Mouse (Mus musculus) heart, postnatal 0 days (tissue): Measurements from ENCODE around the gene Pkp4. TPM values are rescaled to one million over a fixed set of nuclear protein-coding genes. Genes with fewer than 3 reads are reported as not detected.

Source experiments
- ATAC-seq: fragments of 200-750 bp; cut with Nextera tagmentation; 2 replicates; pipeline ENCODE4 v1.8.0; 2017; ENCODE audit warnings: low read depth, moderate number of reproducible peaks, moderate library complexity; ENCODE audit not compliant: insufficient read depth
- DNase-seq: peaks from one replicate; pipeline ENCODE4 v3.0.0-alpha.2; 2016; ENCODE audit warnings: low spot score
- H3K27ac ChIP-seq: fragments of 300-500 bp; sonication (generic); 2 replicates; pipeline ENCODE4 v1.5.1; 2014; ENCODE audit warnings: low read depth, mild to moderate bottlenecking
- H3K27me3 ChIP-seq: fragments of 300-500 bp; sonication (generic); 2 replicates; pipeline ENCODE4 v1.6.1; 2014; ENCODE audit warnings: low read length, mixed read lengths; ENCODE audit not compliant: control insufficient read depth, insufficient read depth
- H3K36me3 ChIP-seq: fragments of 300-500 bp; sonication (generic); replicated peaks from 2 replicates; pipeline ENCODE4 v1.6.1; 2014; ENCODE audit warnings: low read length, mixed read lengths; ENCODE audit not compliant: control insufficient read depth, insufficient read depth
- H3K4me1 ChIP-seq: fragments of 300-500 bp; sonication (generic); 2 replicates; pipeline ENCODE4 v1.6.1; 2014; ENCODE audit warnings: antibody characterized with exemption; ENCODE audit not compliant: control insufficient read depth, insufficient read depth
- H3K4me2 ChIP-seq: fragments of 300-500 bp; sonication (generic); 2 replicates; pipeline ENCODE4 v1.6.1; 2014; ENCODE audit warnings: low read depth, mild to moderate bottlenecking, low read length, moderate library complexity
- H3K4me3 ChIP-seq: fragments of 300-500 bp; sonication (generic); 2 replicates; pipeline ENCODE4 v1.5.1; 2014; ENCODE audit warnings: low read depth, low read length
- H3K9ac ChIP-seq: fragments of 300-500 bp; sonication (generic); replicated peaks from 2 replicates; pipeline ENCODE4 v1.6.1; 2014; ENCODE audit warnings: low read depth, low read length, mixed read lengths
- H3K9me3 ChIP-seq: fragments of 300-500 bp; sonication (generic); replicated peaks from 2 replicates; pipeline ENCODE4 v1.6.1; 2016; ENCODE audit warnings: low read length; ENCODE audit not compliant: control insufficient read depth
- CTCF ChIP-seq: IDR thresholded peaks from 2 replicates; pipeline ENCODE4 v1.5.1; 2016; ENCODE audit warnings: antibody characterized with exemption, control low read depth, low read depth
- EP300 ChIP-seq: IDR thresholded peaks from 2 replicates; pipeline ENCODE4 v1.6.1; 2016; ENCODE audit warnings: antibody characterized with exemption, low read depth
- WGBS: fragments of 180-500 bp; shearing (Covaris S2); extraction: QIAGEN DNeasy Blood & Tissue Kit; methylation state at CpG from one replicate; pipeline ENCODE4 v1.1.7; 2014; 5-methylcytosine and 5-hydroxymethylcytosine counted together
- polyA plus RNA-seq: library from polyadenylated mRNA; unstranded; fragments of >200 nt; fragmentation: Nextera tagmentation; extraction: Ambion mirVana; gene quantifications from 2 replicates; pipeline ENCODE4 v1.2.1, GENCODE M21; 2015
- total RNA-seq: library from RNA; depleted of rRNA; stranded (reverse); fragments of >200 nt; gene quantifications from 2 replicates; pipeline ENCODE4 v1.2.3, GENCODE M21; 2014; ENCODE audit warnings: low replicate concordance; rRNA removed

Gene Pkp4
- total RNA-seq (152 and 232 TPM in 2 replicates), polyA plus RNA-seq (30.9 and 36.1 TPM in 2 replicates)

GRCm38 (mm10) chr2:59160605-59160963, at the start of gene Pkp4, which contains the start of gene Ccdc148:
Gene Pkp4 (plus strand): TSS chr2:59160850.
Gene Ccdc148 (minus strand): TSS chr2:59160683.
- no peaks in the 10 kb centered on the region for H3K27me3 ChIP-seq
- H3K9me3 ChIP-seq: no peaks in the 10 kb centered on the region
- peak within 1 kb of the TSS; percentile 97 for H3K27ac ChIP-seq
- TF ChIP-seq EP300 (no peak), CTCF (no peak)
- DNase-seq: peak; percentile 96
- no peaks in the 10 kb centered on the region for H3K36me3 ChIP-seq
- H3K9ac ChIP-seq: peak within 1 kb of the TSS; percentile 97
- H3K4me3 ChIP-seq: peak within 1 kb of the TSS; percentile 98
- peak within 1 kb of the TSS; percentile 92 for H3K4me2 ChIP-seq
- ATAC-seq: peak; percentile 94
- 1% methylated on average over 27 of the region's 37 CpGs for WGBS
- peaks cover 16% of the 10 kb centered on the region for H3K4me1 ChIP-seq

DNA sequence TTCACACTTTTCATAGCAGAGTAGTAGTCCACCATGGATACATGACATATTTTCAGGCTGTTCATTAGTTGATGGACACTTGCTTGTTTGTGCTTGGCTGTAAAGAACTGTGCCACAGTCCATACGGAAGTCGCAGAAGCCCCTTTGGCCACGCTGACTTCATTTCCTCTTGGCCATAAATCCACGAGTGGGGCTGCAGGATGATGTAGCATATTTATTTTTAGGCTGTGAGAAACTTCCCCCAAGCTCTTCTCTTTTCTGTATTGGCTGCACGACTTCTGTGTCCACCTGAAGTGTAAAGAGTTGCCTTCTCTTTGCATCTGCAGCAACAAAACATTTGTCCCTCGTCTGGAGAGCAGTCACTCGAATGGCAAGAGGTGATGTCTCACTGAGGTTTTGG, 31.6 kb upstream of the Pkp4 start:
- ATAC-seq (no peak), DNase-seq (no peak)
- H3K4me1 ChIP-seq: no peaks in the 10 kb centered on the region
- H3K9ac ChIP-seq: no peak overlapping the region
- H3K27me3 ChIP-seq: no peaks in the 10 kb centered on the region
- TF ChIP-seq CTCF (no peak), EP300 (no peak)
- no peak overlapping the region for H3K4me2 ChIP-seq
- H3K27ac ChIP-seq: no peak overlapping the region
- no peaks in the 10 kb centered on the region for H3K9me3 ChIP-seq
- H3K36me3 ChIP-seq: no peaks in the 10 kb centered on the region
- H3K4me3 ChIP-seq: no peak overlapping the region
- WGBS: 58% methylated on average over 7 of the region's 7 CpGs

DNA sequence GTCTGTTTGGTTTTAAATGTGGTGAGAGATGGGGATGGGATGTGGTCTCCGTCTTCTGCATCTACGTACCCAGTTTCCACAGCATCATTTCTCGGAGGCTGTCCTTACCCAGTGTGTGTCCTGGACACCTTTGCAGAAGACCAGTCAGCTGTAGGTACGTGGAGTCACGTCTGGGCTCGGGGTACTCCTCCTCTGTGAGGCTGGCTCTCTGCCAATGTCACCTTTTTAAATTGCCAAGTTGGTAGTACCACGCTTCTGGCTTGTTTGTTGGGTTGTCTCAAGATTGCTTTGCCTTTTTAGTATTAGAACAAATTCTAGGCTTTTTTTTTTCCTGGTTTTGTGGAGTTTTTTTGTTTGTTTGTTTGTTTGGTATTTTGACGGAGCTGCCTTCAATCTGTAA, 30.8 kb upstream of the Pkp4 start:
- no peaks in the 10 kb centered on the region for H3K9me3 ChIP-seq
- TF ChIP-seq EP300 (no peak), CTCF (no peak)
- H3K27ac ChIP-seq: no peak overlapping the region
- DNase-seq: no peak
- no peaks in the 10 kb centered on the region for H3K27me3 ChIP-seq
- H3K4me2 ChIP-seq: no peak overlapping the region
- no peaks in the 10 kb centered on the region for H3K4me1 ChIP-seq
- no peak overlapping the region for H3K9ac ChIP-seq
- WGBS: 73% methylated on average over 8 of the region's 8 CpGs
- H3K36me3 ChIP-seq: no peaks in the 10 kb centered on the region
- no peak overlapping the region for H3K4me3 ChIP-seq
- no peak for ATAC-seq

DNA sequence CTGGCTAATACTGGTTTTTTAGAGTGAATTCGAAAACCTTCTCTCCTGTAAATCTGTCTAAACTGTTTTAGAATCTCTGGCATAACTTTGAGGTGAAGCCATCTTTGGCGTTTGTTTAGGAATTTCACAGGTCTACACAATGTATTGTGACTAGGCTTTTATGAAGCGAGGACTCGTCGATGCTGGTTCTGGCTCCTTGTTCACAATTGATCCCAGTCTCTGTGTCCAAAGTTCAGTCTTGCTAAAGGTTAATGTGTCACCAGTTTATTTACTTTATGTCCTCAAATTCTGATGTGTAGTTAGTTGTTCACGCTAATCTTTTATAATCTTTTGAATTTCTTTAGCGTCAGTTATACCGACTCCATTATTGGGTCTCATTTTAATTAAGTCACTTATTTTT, 29.6 kb upstream of the Pkp4 start:
- ATAC-seq: no peak
- Histone ChIP-seq H3K4me1 (no peaks in the 10 kb centered on the region), H3K9me3 (no peaks in the 10 kb centered on the region), H3K9ac (no peak overlapping the region), H3K27ac (no peak overlapping the region), H3K4me3 (no peak overlapping the region), H3K4me2 (no peak overlapping the region), H3K27me3 (no peaks in the 10 kb centered on the region), H3K36me3 (no peaks in the 10 kb centered on the region)
- TF ChIP-seq EP300: no peak
- no peak for TF ChIP-seq CTCF
- no peak for DNase-seq
- WGBS: 87% methylated on average over 8 of the region's 8 CpGs

GRCm38 (mm10) chr2:59155428-59155827, 5.2 kb upstream of the Pkp4 start:
- no peak overlapping the region for H3K4me3 ChIP-seq
- TF ChIP-seq EP300 (no peak), CTCF (no peak)
- H3K36me3 ChIP-seq: no peaks in the 10 kb centered on the region
- DNase-seq (no peak), ATAC-seq (no peak)
- H3K4me2 ChIP-seq: no peak overlapping the region
- H3K27ac ChIP-seq: no peak overlapping the region
- H3K9me3 ChIP-seq: no peaks in the 10 kb centered on the region
- no peak overlapping the region for H3K9ac ChIP-seq
- H3K27me3 ChIP-seq: no peaks in the 10 kb centered on the region
- peaks cover 4% of the 10 kb centered on the region; the same call in 1 of the 2 replicates for H3K4me1 ChIP-seq

DNA sequence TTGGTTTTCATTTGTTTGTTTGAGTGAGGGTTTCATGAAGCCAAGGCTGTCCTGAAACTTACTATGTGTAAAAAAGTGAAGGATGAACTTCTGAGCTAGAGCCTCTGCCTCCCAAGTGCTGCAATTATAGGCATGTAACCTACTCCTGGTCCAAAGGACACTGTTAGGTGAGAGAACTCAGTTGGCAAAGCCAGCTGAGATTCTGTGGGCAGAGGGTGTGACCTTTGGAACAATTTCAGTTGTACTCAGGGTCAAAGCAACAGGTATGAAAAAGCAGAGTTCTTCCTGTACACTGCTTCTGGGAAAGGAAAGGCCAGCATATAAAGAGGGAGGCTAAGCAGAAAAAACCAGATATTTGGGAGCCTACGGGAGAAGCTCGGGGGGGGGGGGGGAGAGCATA, 2.5 kb upstream of the Pkp4 start:
- Histone ChIP-seq H3K4me3 (no peak overlapping the region), H3K27ac (no peak overlapping the region), H3K4me1 (peaks cover 7% of the 10 kb centered on the region; the same call in 1 of the 2 replicates), H3K4me2 (no peak overlapping the region), H3K9me3 (no peaks in the 10 kb centered on the region), H3K9ac (no peak overlapping the region), H3K27me3 (no peaks in the 10 kb centered on the region), H3K36me3 (no peaks in the 10 kb centered on the region)
- no peak for ATAC-seq
- DNase-seq: no peak
- TF ChIP-seq EP300 (no peak), CTCF (no peak)
- WGBS: 58% methylated on average over 2 of the region's 2 CpGs
